Mouse (Mus musculus) embryonic facial prominence, embryonic 11.5 days (tissue): ENCODE measurements at regions not wholly inside any gene's neighbourhood (a gene's known extent, or its start where the extent isn't known, plus 50 kb on each side); places are given as distances from the start of the nearest gene placed in this dataset.
A peak's percentile ranks its signal among the peaks of the same experiment; 100 is the strongest.

ENCODE experiments used
- ATAC-seq: fragments of 200-750 bp; cut with Nextera tagmentation; replicated peaks from 2 replicates; pipeline ENCODE4 v1.8.0; 2017; ENCODE audit warnings: low read depth; ENCODE audit not compliant: insufficient number of reproducible peaks, low FRiP score, low TSS enrichment
- DNase-seq: peaks from one replicate; pipeline ENCODE4 v3.0.0-alpha.2; 2015; ENCODE audit warnings: low spot score
- H3K27ac ChIP-seq: fragments of 300-500 bp; sonication (generic); replicated peaks from 2 replicates; pipeline ENCODE4 v1.5.1; 2014; ENCODE audit warnings: mild to moderate bottlenecking, low read depth, low read length, control low read depth
- H3K27me3 ChIP-seq: fragments of 300-500 bp; sonication (generic); 2 replicates; pipeline ENCODE4 v1.6.1; 2014; ENCODE audit warnings: mild to moderate bottlenecking, low read length, moderate library complexity, mixed read lengths; ENCODE audit not compliant: control insufficient read depth, insufficient read depth
- H3K36me3 ChIP-seq: fragments of 300-500 bp; sonication (generic); replicated peaks from 2 replicates; pipeline ENCODE4 v1.6.1; 2014; ENCODE audit warnings: low read depth, mild to moderate bottlenecking, low read length, moderate library complexity, mixed read lengths; ENCODE audit not compliant: control insufficient read depth, insufficient read depth
- H3K4me1 ChIP-seq: fragments of 300-500 bp; sonication (generic); 2 replicates; pipeline ENCODE4 v1.6.1; 2014; ENCODE audit warnings: low read length, mixed read lengths; ENCODE audit not compliant: control insufficient read depth, insufficient read depth
- H3K4me2 ChIP-seq: fragments of 300-500 bp; sonication (generic); 2 replicates; pipeline ENCODE4 v1.6.1; 2014; ENCODE audit warnings: low read depth, mild to moderate bottlenecking, control low read depth, low read length, moderate library complexity
- H3K4me3 ChIP-seq: fragments of 300-500 bp; sonication (generic); 2 replicates; pipeline ENCODE4 v1.5.1; 2014; ENCODE audit warnings: low read depth, low read length, control low read depth
- H3K9ac ChIP-seq: fragments of 300-500 bp; sonication (generic); replicated peaks from 2 replicates; pipeline ENCODE4 v1.6.1; 2014; ENCODE audit warnings: mild to moderate bottlenecking, control low read depth, low read length
- H3K9me3 ChIP-seq: fragments of 300-500 bp; sonication (generic); replicated peaks from 2 replicates; pipeline ENCODE4 v1.6.1; 2016; ENCODE audit warnings: mild to moderate bottlenecking, low read length, inconsistent platforms, mixed read lengths; ENCODE audit not compliant: control insufficient read depth
- WGBS: fragments of 180-500 bp; shearing (Covaris S2); extraction: QIAGEN DNeasy Blood & Tissue Kit; methylation state at CpG from one replicate; pipeline ENCODE4 v1.1.7; 2014; 5-methylcytosine and 5-hydroxymethylcytosine counted together

DNA sequence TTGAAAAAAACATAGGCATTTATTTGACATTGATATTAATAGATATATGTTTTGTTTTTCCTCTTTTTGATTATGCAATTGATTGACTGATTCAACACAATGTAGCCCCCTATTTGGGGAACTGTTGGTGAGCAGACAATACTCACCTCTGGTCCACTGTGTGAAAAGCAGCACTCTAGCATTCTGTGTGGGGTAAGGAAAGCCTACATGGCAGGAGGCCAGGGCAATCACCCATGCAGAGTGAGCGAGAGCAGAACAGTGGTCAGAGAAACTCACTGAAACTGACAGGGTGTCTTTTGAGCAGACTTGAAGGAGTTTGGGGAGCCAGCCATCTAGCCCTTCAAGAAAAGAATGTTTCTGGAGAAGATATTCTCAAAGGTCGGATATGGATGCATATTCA is 73.2 kb upstream of the Azi2 start:
- no peaks in the 10 kb centered on the region for H3K9me3 ChIP-seq
- H3K36me3 ChIP-seq, result no peaks in the 10 kb centered on the region
- no peak overlapping the region for H3K27ac ChIP-seq
- WGBS, result 78% methylated on average over 2 of the region's 2 CpGs
- no peak overlapping the region for H3K4me3 ChIP-seq
- ATAC-seq (no peak), DNase-seq (no peak)
- H3K4me2 ChIP-seq, result no peak overlapping the region
- no peak overlapping the region for H3K9ac ChIP-seq
- no peaks in the 10 kb centered on the region for H3K27me3 ChIP-seq
- H3K4me1 ChIP-seq, result no peaks in the 10 kb centered on the region

DNA sequence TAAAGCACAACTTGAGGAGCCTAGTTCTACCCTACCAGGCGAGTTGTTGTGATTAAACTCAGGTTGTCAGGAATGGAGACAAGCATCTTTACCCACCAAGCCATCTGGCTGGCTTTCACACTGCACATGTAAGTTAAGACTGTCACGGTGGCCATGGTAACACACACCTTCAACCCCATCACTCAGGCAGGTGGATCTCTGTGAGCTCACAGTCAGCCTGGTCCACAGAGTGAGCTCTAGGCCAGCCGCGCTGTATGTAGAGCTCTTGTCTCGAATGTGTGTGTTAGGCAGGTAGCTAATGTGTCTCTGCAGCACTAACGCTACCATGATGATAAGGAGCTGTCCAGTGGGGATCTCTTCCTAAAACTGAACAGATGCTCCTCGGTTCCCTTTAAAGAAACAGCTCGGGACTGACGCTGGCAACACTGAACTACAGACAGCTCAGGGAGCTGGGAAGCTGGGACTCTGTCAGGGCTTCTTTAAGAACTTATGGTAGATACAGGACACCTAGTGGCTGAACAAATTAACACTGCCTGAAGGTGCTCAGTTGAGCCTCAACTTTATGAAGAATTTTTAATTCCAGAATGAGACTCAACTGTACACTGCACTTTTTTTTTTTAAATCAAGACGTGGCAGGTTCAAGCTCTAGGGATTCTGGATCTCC is 73.8 kb upstream of the Azi2 start:
- no peak overlapping the region for H3K4me2 ChIP-seq
- H3K4me3 ChIP-seq, result no peak overlapping the region
- no peaks in the 10 kb centered on the region for H3K27me3 ChIP-seq
- 60% methylated on average over 10 of the region's 10 CpGs for WGBS
- DNase-seq (peak; percentile 55), ATAC-seq (no peak; the same call in 1 of the 2 replicates)
- no peak overlapping the region for H3K27ac ChIP-seq
- H3K9ac ChIP-seq, result no peak overlapping the region
- no peaks in the 10 kb centered on the region for H3K9me3 ChIP-seq
- H3K36me3 ChIP-seq, result no peaks in the 10 kb centered on the region
- H3K4me1 ChIP-seq, result no peaks in the 10 kb centered on the region

DNA sequence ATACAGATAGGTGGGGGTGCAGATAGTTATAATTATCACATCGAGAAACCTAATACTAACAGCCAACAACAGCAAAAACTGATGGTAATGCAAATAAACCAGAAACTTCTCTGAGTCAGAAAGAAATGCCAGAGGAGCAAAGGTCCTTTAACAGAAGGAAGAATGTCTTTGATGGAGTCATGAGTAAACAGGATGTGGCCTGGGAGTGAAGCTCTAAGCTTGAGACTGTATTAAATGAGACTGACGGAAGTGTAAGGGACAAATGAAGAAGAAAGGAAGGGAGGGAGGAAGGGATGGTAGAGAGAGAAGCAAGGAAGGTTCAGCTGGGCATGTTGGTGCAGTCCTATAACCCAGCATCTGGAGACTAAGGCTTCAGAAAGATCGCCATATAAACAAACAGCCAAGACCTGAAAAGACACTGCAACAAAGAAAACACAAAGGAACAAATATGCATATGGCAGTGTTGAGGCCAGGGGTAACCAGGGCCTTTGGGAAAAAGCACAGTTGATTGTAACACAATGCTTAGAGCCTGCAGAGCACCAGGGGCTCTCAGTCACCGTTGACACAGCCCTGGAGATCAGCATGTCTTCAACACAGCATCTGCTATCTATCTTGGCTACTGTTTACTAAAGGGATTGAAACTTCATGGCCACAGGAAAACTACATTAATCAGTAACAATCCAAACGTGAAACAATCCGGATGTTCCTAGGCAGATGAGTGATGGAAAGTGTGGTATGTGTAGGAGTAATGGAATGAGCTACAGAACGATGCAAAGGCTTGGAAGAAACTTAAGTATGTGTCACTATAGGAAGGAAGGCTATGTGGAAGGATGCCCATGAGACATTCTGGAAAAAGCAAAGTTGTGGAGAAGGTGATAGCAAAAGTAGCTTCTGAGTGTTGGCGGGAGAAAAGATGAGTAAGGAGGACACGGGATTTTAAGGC is 77.9 kb upstream of the Azi2 start:
- H3K36me3 ChIP-seq, result no peaks in the 10 kb centered on the region
- no peaks in the 10 kb centered on the region for H3K27me3 ChIP-seq
- H3K4me1 ChIP-seq, result no peaks in the 10 kb centered on the region
- DNase-seq (no peak), ATAC-seq (no peak)
- no peak overlapping the region for H3K27ac ChIP-seq
- no peak overlapping the region for H3K4me3 ChIP-seq
- H3K4me2 ChIP-seq, result no peak overlapping the region
- H3K9me3 ChIP-seq, result no peaks in the 10 kb centered on the region
- WGBS, result 63% methylated on average over 9 of the region's 9 CpGs
- no peak overlapping the region for H3K9ac ChIP-seq

DNA sequence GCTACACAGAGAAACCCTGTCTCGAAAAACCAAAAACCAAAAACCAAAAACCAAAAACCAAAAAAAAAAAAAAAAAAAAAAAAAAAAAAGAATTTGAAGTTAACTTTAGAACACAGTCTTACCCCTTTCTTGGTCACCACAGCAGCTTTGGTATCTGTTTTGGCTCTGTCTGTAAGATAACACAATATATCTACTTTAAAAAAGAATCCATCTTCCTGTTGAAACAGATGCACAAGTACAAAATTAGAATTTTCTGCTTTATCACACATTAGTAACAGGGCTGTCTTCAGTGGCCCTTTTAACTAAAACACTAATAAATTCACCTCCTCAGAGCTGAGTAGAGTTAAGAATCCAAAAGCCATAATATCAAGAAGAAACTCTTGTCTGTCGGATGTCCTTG is 80.5 kb upstream of the Azi2 start:
- Histone ChIP-seq H3K4me2 (no peak overlapping the region), H3K9ac (no peak overlapping the region), H3K27me3 (no peaks in the 10 kb centered on the region), H3K4me3 (no peak overlapping the region), H3K9me3 (no peaks in the 10 kb centered on the region), H3K27ac (no peak overlapping the region), H3K36me3 (no peaks in the 10 kb centered on the region), H3K4me1 (no peaks in the 10 kb centered on the region)
- ATAC-seq (no peak), DNase-seq (no peak)
- 77% methylated on average over 2 of the region's 2 CpGs for WGBS

DNA sequence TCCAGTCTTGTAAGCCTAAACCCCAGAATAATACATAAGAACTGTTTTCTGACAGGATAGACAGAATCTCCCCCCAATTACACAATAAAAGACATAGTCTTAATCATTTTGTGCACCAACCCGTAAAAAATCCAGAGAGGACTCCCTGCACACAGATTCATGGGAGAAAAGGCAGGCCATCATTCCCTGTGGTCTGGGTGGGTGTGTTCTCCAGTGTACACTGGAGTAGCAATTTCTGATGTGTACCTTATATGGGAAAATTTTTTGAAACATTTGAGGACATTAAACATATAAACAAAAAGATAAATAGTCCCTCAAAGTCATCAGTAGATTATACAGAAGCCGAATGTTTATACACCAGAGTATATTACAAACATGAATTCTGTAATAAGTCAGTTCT is 83.1 kb upstream of the Azi2 start:
- DNase-seq, result no peak
- H3K4me1 ChIP-seq, result no peaks in the 10 kb centered on the region
- no peak overlapping the region for H3K4me2 ChIP-seq
- WGBS, result 70% methylated on average over 2 of the region's 2 CpGs
- H3K9ac ChIP-seq, result no peak overlapping the region
- no peaks in the 10 kb centered on the region for H3K9me3 ChIP-seq
- no peak overlapping the region for H3K27ac ChIP-seq
- no peaks in the 10 kb centered on the region for H3K36me3 ChIP-seq
- no peak for ATAC-seq
- H3K4me3 ChIP-seq, result no peak overlapping the region
- no peaks in the 10 kb centered on the region for H3K27me3 ChIP-seq

DNA sequence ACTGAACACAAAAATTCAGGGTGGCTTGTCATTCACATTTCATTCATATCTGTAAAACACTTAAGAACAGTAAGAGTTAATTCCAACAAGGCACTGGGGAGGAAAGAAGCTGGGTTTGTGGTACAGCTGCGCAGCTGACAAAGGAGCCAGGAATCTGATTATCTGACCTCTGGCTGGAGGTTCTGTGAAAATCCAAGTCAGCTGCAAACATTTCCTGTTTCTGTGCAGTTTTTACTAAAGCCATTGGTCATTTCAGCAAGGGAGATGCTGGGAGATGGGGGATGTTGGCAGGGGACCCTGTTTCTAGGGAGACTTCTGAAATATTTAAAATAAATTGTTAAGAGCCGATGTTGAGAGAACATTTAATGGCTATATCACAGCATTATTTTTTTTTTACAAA is 83.6 kb upstream of the Azi2 start:
- H3K4me3 ChIP-seq, result no peak overlapping the region
- no peak for ATAC-seq
- H3K36me3 ChIP-seq, result no peaks in the 10 kb centered on the region
- H3K27me3 ChIP-seq, result no peaks in the 10 kb centered on the region
- DNase-seq, result peak; percentile 48
- 32% methylated on average over 2 of the region's 2 CpGs for WGBS
- no peak overlapping the region for H3K9ac ChIP-seq
- no peak overlapping the region for H3K4me2 ChIP-seq
- H3K9me3 ChIP-seq, result no peaks in the 10 kb centered on the region
- no peaks in the 10 kb centered on the region for H3K4me1 ChIP-seq
- peak overlapping the region; percentile 13; the same call in 1 of the 2 replicates for H3K27ac ChIP-seq

DNA sequence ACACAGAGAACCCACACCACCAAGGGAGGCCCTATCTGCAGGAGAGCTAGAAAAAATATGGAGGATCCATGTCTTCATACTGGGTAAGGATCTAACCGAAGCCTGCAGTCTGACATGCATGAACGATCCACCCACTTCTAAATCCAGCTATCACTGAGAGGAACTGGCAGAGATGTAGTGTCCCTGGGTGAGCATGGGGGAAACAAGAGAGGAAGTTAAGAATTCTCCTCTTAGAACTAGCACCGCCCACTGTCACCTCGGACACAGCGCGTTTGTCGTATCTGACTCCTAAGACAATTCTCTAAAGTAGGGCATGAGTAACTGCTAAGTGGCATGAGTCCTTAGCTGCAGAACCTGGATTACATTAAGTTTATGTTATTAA is 112.8 kb upstream of the Azi2 start:
- Histone ChIP-seq H3K27me3 (no peaks in the 10 kb centered on the region), H3K4me3 (no peak overlapping the region), H3K27ac (no peak overlapping the region), H3K9ac (no peak overlapping the region), H3K4me2 (no peak overlapping the region), H3K9me3 (no peaks in the 10 kb centered on the region), H3K4me1 (no peaks in the 10 kb centered on the region), H3K36me3 (no peaks in the 10 kb centered on the region)
- no peak for DNase-seq
- 84% methylated on average over 7 of the region's 7 CpGs for WGBS
- ATAC-seq, result no peak
